Mouse (Mus musculus) cerebellum, postnatal 14 days (tissue): ENCODE data around the gene Gm20894.
"Not testable (repeated sequence)": the region's sequence is repeated elsewhere in the genome, so short reads cannot be mapped to it uniquely, and the experiment has no call there.

Source experiments
- DNase-seq, 2 experiments: peaks; one replicate each; pipeline ENCODE4 v3.0.0; 2021; ENCODE audit warnings: mixed read lengths in 2 of 2

Gm20894 gene

GRCm38 (mm10) chrY:28271412-28271811, at the start of gene Gm20894:
Gm20894 (minus strand) TSS chrY:28271512.
- DNase-seq = not testable (repeated sequence)
